Mouse (Mus musculus) testis, adult 2 months (tissue): Measurements from ENCODE around the gene Prkag2.

Experiments
- CTCF ChIP-seq: fragments of 200-500 bp; IDR thresholded peaks from 2 replicates; pipeline ENCODE4 v1.5.1; 2012; ENCODE audit warnings: low read depth, mild to moderate bottlenecking, inconsistent platforms, low read length, moderate library complexity; ENCODE audit not compliant: control insufficient read depth, insufficient read depth, insufficient replicate concordance
- POLR2A ChIP-seq: fragments of 200-500 bp; IDR thresholded peaks from 2 replicates; pipeline ENCODE4 v1.6.1; 2012; ENCODE audit warnings: low read depth, mild to moderate bottlenecking, inconsistent platforms, low read length, moderate library complexity; ENCODE audit not compliant: control insufficient read depth

DNA sequence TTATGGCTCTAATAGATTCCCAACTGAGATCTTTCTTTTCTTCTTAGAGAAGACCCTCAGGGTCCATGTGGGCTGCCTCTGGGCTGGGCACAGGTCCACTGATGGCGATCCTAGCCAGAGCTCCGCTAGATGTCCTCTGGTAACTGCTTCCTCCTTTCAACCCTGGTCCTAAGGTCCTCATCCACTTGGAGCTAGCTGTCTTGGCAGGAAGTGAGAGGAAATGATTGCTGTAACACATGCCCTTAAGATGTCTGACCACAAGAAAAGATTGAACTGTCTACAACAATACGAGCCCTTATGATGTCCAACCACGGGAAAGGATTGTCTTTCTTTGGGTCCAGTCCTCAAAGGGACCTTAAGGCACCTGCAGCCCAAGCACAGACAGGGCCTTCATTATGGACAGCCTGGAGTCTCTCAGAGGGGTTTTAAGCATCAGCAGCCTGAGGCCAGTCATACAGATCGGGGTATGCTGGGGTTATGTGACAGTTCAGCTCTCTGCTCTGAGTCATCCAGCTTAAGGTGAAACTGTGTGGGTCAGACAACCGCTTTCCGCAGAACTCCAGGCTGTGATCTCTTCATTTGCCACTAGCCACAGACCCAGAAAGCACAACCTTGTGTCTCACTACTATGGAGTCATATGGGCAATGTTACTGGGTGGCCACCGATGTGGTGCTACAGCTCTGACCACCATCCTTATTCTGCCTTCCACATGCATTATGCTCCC is 129.7 kb downstream of the Prkag2 start:
- TF ChIP-seq POLR2A = no peak
- TF ChIP-seq CTCF = no peak
